Mouse (Mus musculus): Measurements from ENCODE around the gene Olfr1188.

The Olfr1188 gene

GRCm38 (mm10) chr2:88556635-88557034 is at the start of gene Olfr1188:
Olfr1188 (plus strand) TSS chr2:88556935.
- TF ChIP-seq GATA4 (IDR thresholded peaks at IDR 0.05; ENCODE audit: insufficient replicate concordance, low read length), result no peak

DNA sequence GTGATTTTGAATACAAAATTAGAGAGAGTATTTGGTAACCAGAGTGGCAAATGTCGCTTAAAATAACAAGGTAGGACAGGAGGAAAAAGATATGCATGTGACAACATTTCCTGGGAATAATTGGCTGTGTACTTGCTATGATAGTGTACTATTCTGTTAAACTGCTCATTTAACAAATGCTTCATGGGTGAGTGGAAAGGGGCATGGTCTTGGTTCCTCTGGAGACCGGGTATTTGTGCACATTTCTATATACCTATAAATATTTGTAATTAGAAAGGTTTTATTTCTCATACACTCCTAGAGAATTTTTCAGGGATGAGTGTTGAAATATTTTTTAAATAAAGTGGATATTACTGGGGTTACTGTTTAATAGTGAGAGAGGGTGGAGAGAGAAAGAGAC is 38.5 kb upstream of the Olfr1188 start, which contains the start of gene Olfr1186:
TSS of gene Olfr1186 (plus strand) at position 301 of the 400 bp plus-strand sequence.
- TF ChIP-seq GATA4 (IDR thresholded peaks at IDR 0.05; ENCODE audit: insufficient replicate concordance, low read length), result no peak

DNA sequence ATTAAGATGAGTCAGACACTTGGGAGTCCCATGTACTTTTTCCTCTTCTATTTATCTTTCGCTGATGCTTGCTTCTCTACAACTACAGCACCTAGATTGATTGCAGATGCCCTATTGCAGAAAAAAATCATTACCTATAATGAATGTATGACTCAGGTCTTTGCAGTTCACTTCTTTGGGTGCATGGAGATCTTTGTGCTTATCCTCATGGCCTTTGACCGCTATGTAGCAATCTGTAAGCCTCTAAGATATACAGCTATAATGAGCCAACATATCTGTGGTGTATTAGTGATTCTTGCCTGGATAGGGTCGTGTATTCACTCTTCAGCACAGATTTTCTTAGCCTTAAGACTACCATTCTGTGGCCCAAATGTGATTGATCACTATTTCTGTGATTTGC is 31.0 kb upstream of the Olfr1188 start:
- no peak for TF ChIP-seq GATA4 (IDR thresholded peaks at IDR 0.05; ENCODE audit: insufficient replicate concordance, low read length)

DNA sequence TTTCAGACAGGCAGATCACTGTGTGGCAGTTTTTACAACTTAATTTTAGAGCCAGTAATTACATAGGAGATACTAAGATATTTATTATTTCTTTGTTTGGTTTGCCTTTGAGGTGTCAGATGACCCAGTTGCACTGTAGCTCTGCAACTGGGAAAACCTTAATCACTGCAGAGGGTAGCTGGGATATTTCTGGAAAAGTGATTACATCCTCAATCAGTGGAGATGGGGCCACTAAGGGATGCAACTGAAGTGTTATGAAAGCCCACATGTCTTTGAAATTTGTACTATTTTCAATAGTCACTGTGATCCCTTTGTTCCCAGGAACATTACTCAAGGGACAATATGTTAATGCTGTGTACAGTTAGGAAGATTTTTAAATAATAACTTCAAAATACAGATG is 29.4 kb downstream of the Olfr1188 start, which contains the start of gene Olfr1189:
TSS of gene Olfr1189 (plus strand) at position 301 of the 400 bp plus-strand sequence.
- TF ChIP-seq GATA4 (IDR thresholded peaks at IDR 0.05; ENCODE audit: insufficient replicate concordance, low read length), result no peak
